Mouse (Mus musculus) B cell, adult 67 days (primary cell): ENCODE data around the gene Megf6. TPM values are rescaled to one million over a fixed set of nuclear protein-coding genes. Genes with fewer than 3 reads are reported as not detected.

Experiments used
- total RNA-seq, 2 experiments: library from RNA; stranded (reverse); gene quantifications; 4 replicates each; pipeline ENCODE4 v1.2.4; 2023

Megf6 gene
- total RNA-seq = not detected

GRCm38 (mm10) chr4:154170506-154171150, at the start of gene Megf6:
Gene Megf6 (plus strand): TSS chr4:154170730.

GRCm38 (mm10) chr4:154140182-154140212, 30.5 kb upstream of the Megf6 start, which contains the start of gene Trp73:
Gene Trp73 (minus strand): TSS chr4:154140208.

GRCm38 (mm10) chr4:154142211-154143040, 28.1 kb upstream of the Megf6 start, which contains the start of gene Wrap73:
Gene Wrap73 (plus strand): TSS chr4:154142372.

GRCm38 (mm10) chr4:154160538-154161390, 9.8 kb upstream of the Megf6 start, which contains the start of gene Tprgl:
Gene Tprgl (minus strand): TSS chr4:154160666.

GRCm38 (mm10) chr4:154301466-154301881, 130.9 kb downstream of the Megf6 start, which contains the start of gene Arhgef16:
Gene Arhgef16 (minus strand): TSS chr4:154301676.

Other genes starting within 250 kb of the Megf6 start
- gene A430005L14Rik, start 213.5 kb upstream of the Megf6 start, total RNA-seq = 10 to 100 TPM; 16.0 to 29.6 TPM
- 10 to 100 TPM; 25.2 to 34.6 TPM for gene Dffb, start 195.6 kb upstream of the Megf6 start, total RNA-seq
- 10 to 100 TPM; 25.6 to 31.3 TPM for gene Cep104, start 195.5 kb upstream of the Megf6 start, total RNA-seq
- gene Lrrc47, start 159.0 kb upstream of the Megf6 start, total RNA-seq = 10 to 100 TPM; 78.4 to 99.0 TPM
- not detected for gene Smim1, start 144.5 kb upstream of the Megf6 start, total RNA-seq
- gene Ccdc27, start 128.1 kb upstream of the Megf6 start, total RNA-seq = not detected
- gene Trp73, start 30.5 kb upstream of the Megf6 start, total RNA-seq = not detected
- gene Wrap73, start 28.4 kb upstream of the Megf6 start, total RNA-seq = 10 to 100 TPM; 19.5 to 20.5 TPM
- 100 to 1,000 TPM; 131 to 135 TPM for gene Tprgl, start 10.1 kb upstream of the Megf6 start, total RNA-seq
- not detected for gene Arhgef16, start 130.9 kb downstream of the Megf6 start, total RNA-seq
- not detected for gene B230104I21Rik, start 165.4 kb downstream of the Megf6 start, total RNA-seq